Mouse (Mus musculus) CH12.LX (cell line): ENCODE measurements at regions not wholly inside any gene's neighbourhood (a gene's known extent, or its start where the extent isn't known, plus 50 kb on each side); places are given as distances from the start of the nearest gene placed in this dataset.

Experiments
- DNase-seq: peaks from one replicate; pipeline ENCODE4 v3.0.0-alpha.2; 2013; ENCODE audit errors: extremely low read depth
- H3K27ac ChIP-seq: 2 replicates; pipeline ENCODE4 v1.5.1; 2012; ENCODE audit warnings: low read depth, mild to moderate bottlenecking, control low read depth, moderate library complexity; ENCODE audit not compliant: insufficient read depth
- H3K27me3 ChIP-seq: replicated peaks from 2 replicates; pipeline ENCODE3; 2012; ENCODE audit warnings: inconsistent platforms
- H3K36me3 ChIP-seq, 2 experiments: replicated peaks in 1 of 2; 2 replicates each; pipeline versions ENCODE3 to v1.6.1; 2012; ENCODE audit warnings: inconsistent platforms in 1 of 2, low read length in 1 of 2, mild to moderate bottlenecking in 1 of 2, mixed read lengths in 1 of 2, moderate library complexity in 1 of 2; ENCODE audit not compliant: control insufficient read depth in 1 of 2, insufficient read depth in 1 of 2
- H3K4me1 ChIP-seq, 2 experiments: 2 replicates each; pipeline ENCODE4 v1.6.1; 2012; ENCODE audit warnings: inconsistent platforms in 1 of 2, moderate library complexity in 1 of 2; ENCODE audit not compliant: insufficient read depth in 2 of 2, control insufficient read depth in 1 of 2
- H3K4me2 ChIP-seq: 2 replicates; pipeline ENCODE4 v1.6.1; 2012; ENCODE audit warnings: low read depth, mild to moderate bottlenecking, control low read depth; ENCODE audit not compliant: poor library complexity, insufficient read depth, severe bottlenecking
- H3K4me3 ChIP-seq, 3 experiments: fragments of 150-350 bp in 1 of 3; sonication (generic) in 1 of 3; replicated peaks in 1 of 3; 2 replicates each; pipeline versions ENCODE3 to v1.5.1; 2011 to 2012; ENCODE audit warnings: low read depth in 2 of 3, low read length in 2 of 3, mild to moderate bottlenecking in 2 of 3, moderate library complexity in 2 of 3, control low read depth in 1 of 3, improper control_type of control experiment in 1 of 3, inconsistent platforms in 1 of 3, mixed read lengths in 1 of 3; ENCODE audit not compliant: poor library complexity in 1 of 3
- H3K79me2 ChIP-seq: replicated peaks from 2 replicates; pipeline ENCODE4 v1.6.1; 2012; ENCODE audit warnings: mild to moderate bottlenecking, moderate library complexity; ENCODE audit not compliant: control insufficient read depth, poor library complexity, insufficient read depth, severe bottlenecking; ENCODE audit errors: extremely low read depth
- H3K9ac ChIP-seq: 2 replicates; pipeline ENCODE4 v1.6.1; 2012; ENCODE audit warnings: low read depth, mild to moderate bottlenecking, control low read depth, moderate library complexity; ENCODE audit not compliant: insufficient read depth
- H3K9me3 ChIP-seq: replicated peaks from 2 replicates; pipeline ENCODE3; 2012; ENCODE audit warnings: low read length, inconsistent platforms, mixed read lengths
- BHLHE40 ChIP-seq: IDR thresholded peaks from 2 replicates; pipeline ENCODE4 v1.6.1; 2011; ENCODE audit warnings: mild to moderate bottlenecking, low read depth, low read length, improper control_type of control experiment
- CHD1 ChIP-seq: IDR thresholded peaks from 2 replicates; pipeline ENCODE4 v1.6.1; 2012; ENCODE audit warnings: low read depth, low read length, improper control_type of control experiment, inconsistent platforms
- CHD2 ChIP-seq: IDR thresholded peaks from 2 replicates; pipeline ENCODE4 v1.6.1; 2011; ENCODE audit warnings: low read length, improper control_type of control experiment
- CTCF ChIP-seq, 2 experiments: IDR thresholded peaks in 1 of 2; conservative IDR thresholded peaks in 1 of 2; 2 replicates each; pipeline ENCODE4 v1.5.1; 2011 to 2012; ENCODE audit warnings: low read depth in 2 of 2, low read length in 2 of 2, improper control_type of control experiment in 1 of 2, inconsistent platforms in 1 of 2, mild to moderate bottlenecking in 1 of 2, moderate library complexity in 1 of 2
- GABPA ChIP-seq: IDR thresholded peaks from 2 replicates; pipeline ENCODE4 v1.6.1; 2012; ENCODE audit warnings: low read depth, low read length, improper control_type of control experiment, inconsistent platforms; ENCODE audit not compliant: insufficient replicate concordance
- HCFC1 ChIP-seq: IDR thresholded peaks from 2 replicates; pipeline ENCODE4 v1.6.1; 2012; ENCODE audit warnings: low read depth, mild to moderate bottlenecking, inconsistent platforms, low read length, improper control_type of control experiment
- JUN ChIP-seq: IDR thresholded peaks from 2 replicates; pipeline ENCODE4 v1.6.1; 2011; ENCODE audit warnings: low read depth, mild to moderate bottlenecking, low read length, improper control_type of control experiment, moderate library complexity; ENCODE audit not compliant: insufficient read depth
- MAX ChIP-seq: IDR thresholded peaks from 2 replicates; pipeline ENCODE4 v1.6.1; 2011; ENCODE audit warnings: low read length, improper control_type of control experiment
- MAZ ChIP-seq: IDR thresholded peaks from 2 replicates; pipeline ENCODE4 v1.6.1; 2012; ENCODE audit warnings: low read depth, mild to moderate bottlenecking, inconsistent platforms, low read length, improper control_type of control experiment, moderate library complexity
- MYC ChIP-seq: IDR thresholded peaks from 2 replicates; pipeline ENCODE4 v1.6.1; 2011; ENCODE audit warnings: low read depth, mild to moderate bottlenecking, improper control_type of control experiment, low read length
- NELFE ChIP-seq: IDR thresholded peaks from 2 replicates; pipeline ENCODE4 v1.6.1; 2011; ENCODE audit warnings: low read depth, low read length, improper control_type of control experiment
- POLR2A ChIP-seq: IDR thresholded peaks from 2 replicates; pipeline ENCODE4 v1.6.1; 2011; ENCODE audit warnings: low read depth, mild to moderate bottlenecking, improper control_type of control experiment, low read length
- RAD21 ChIP-seq: IDR thresholded peaks from 2 replicates; pipeline ENCODE4 v1.6.1; 2011; ENCODE audit warnings: low read depth, mild to moderate bottlenecking, low read length, improper control_type of control experiment, moderate library complexity
- RCOR1 ChIP-seq: conservative IDR thresholded peaks from 2 replicates; pipeline ENCODE4 v1.6.1; 2012; ENCODE audit warnings: low read depth, mild to moderate bottlenecking, inconsistent platforms, low read length, improper control_type of control experiment
- SIN3A ChIP-seq: IDR thresholded peaks from 2 replicates; pipeline ENCODE4 v1.6.1; 2012; ENCODE audit warnings: low read length, improper control_type of control experiment, inconsistent platforms
- SMC3 ChIP-seq: IDR thresholded peaks from 2 replicates; pipeline ENCODE4 v1.6.1; 2011; ENCODE audit warnings: low read depth, low read length, improper control_type of control experiment
- TBP ChIP-seq: conservative IDR thresholded peaks from 2 replicates; pipeline ENCODE4 v1.6.1; 2011; ENCODE audit warnings: low read depth, low read length, improper control_type of control experiment
- USF2 ChIP-seq: conservative IDR thresholded peaks from 2 replicates; pipeline ENCODE4 v1.6.1; 2011; ENCODE audit warnings: low read depth, low read length, improper control_type of control experiment
- ZKSCAN1 ChIP-seq: IDR thresholded peaks from 2 replicates; pipeline ENCODE4 v1.6.1; 2012; ENCODE audit warnings: low read depth, inconsistent platforms, low read length, improper control_type of control experiment, borderline replicate concordance
- dilution Hi-C: fragments of 300-500 bp; cut with MboI; formaldehyde crosslinking; loops from 2 replicates; pipeline ENCODE4 v1.14.3; 2020; ENCODE audit warnings: low sequenced_read_pairs; ENCODE audit not compliant: extremely low pct_unique_long_range_greater_than_20kb, extremely low pct_ligation_motif_present
- in situ Hi-C: fragments of 300-500 bp; cut with MboI; formaldehyde crosslinking; loops from 3 replicates; pipeline ENCODE4 v1.14.3; 2019; ENCODE audit warnings: low sequenced_read_pairs, low pct_ligation_motif_present, low pct_unique_long_range_greater_than_20kb, mixed read lengths

DNA sequence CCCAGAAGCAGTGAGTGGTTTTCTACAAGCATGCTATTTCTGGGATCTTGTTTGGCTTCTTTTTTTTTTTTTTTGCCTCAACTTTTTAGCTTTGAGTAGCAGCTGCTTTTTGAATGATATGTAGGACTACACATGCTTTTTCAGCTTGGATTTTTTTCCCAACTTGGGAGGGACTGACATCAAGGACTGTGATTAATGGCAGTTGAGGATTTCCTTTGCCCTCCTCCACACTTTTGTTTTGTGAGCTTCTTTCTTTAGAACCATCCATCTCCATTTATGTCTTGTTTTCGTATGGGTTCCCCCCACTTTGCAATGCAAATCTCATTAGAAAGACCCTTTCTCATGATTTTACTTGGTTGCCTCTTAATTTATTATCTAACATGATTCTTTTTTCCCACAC is 352.3 kb upstream of the Jag1 start:
- no peak for DNase-seq
- H3K27me3 ChIP-seq = no peaks in the 10 kb centered on the region
- no peak overlapping the region for H3K4me2 ChIP-seq
- in situ Hi-C loops = no loop called here
- H3K36me3 ChIP-seq = no peaks in the 10 kb centered on the region
- dilution Hi-C loops = no loop called here
- H3K4me3 ChIP-seq = no peak overlapping the region
- H3K9ac ChIP-seq = no peak overlapping the region
- H3K4me1 ChIP-seq = no peaks in the 10 kb centered on the region
- H3K9me3 ChIP-seq = peaks cover 21% of the 10 kb centered on the region
- no peaks in the 10 kb centered on the region for H3K79me2 ChIP-seq
- TF ChIP-seq POLR2A (no peak), NELFE (no peak), CHD1 (no peak), RAD21 (no peak), JUN (no peak), SIN3A (no peak), MYC (no peak), GABPA (no peak), RCOR1 (no peak), MAZ (no peak), HCFC1 (no peak), SMC3 (no peak), USF2 (no peak), MAX (no peak), ZKSCAN1 (no peak)
- H3K27ac ChIP-seq = no peak overlapping the region

- Histone ChIP-seq H3K9ac (no peak overlapping the region), H3K27ac (no peak overlapping the region), H3K4me2 (no peak overlapping the region), H3K4me3 (no peak overlapping the region), H3K36me3 (no peaks in the 10 kb centered on the region), H3K79me2 (no peaks in the 10 kb centered on the region), H3K27me3 (no peaks in the 10 kb centered on the region), H3K9me3 (peaks cover 41% of the 10 kb centered on the region), H3K4me1 (no peaks in the 10 kb centered on the region)
- no peak for TF ChIP-seq JUN
- TF ChIP-seq TBP = no peak
- no peak for DNase-seq
- dilution Hi-C loops = no loop called here
- in situ Hi-C loops = no loop called here
These were observed 340.8 kb upstream of the Jag1 start for GRCm38 (mm10) chr2:137457061-137457753.

DNA sequence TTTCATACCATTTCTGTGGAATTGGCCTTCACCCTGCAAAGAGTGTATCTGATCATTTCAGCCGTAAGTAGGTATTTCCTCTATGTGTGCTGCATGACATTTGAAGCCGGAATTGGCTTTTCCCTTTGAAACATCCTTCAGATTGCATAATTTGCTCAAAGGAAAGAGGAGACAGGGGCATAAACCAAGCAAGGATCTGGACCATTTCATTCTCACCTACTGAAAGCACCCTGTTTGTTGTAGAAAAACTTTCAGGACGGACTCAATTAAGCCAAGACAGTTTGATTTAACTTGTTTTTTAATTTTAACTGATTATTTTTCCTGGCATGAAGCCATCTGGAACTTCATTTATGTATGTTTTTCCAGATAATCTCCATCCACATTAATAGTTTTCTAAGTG is 340.0 kb upstream of the Jag1 start:
- H3K9ac ChIP-seq = no peak overlapping the region
- no peaks in the 10 kb centered on the region for H3K79me2 ChIP-seq
- H3K4me3 ChIP-seq = no peak overlapping the region
- dilution Hi-C loops (no loop called here), in situ Hi-C loops (no loop called here)
- no peaks in the 10 kb centered on the region for H3K27me3 ChIP-seq
- no peaks in the 10 kb centered on the region for H3K36me3 ChIP-seq
- no peak for TF ChIP-seq CHD2
- TF ChIP-seq CTCF (conservative IDR thresholded peaks at IDR 0.05 in 1 of 2, IDR thresholded peaks at IDR 0.05 in 1 of 2; ENCODE audit: low read depth in 2 of 2, low read length in 2 of 2) = no peak
- TF ChIP-seq BHLHE40 = no peak
- TF ChIP-seq RCOR1 = no peak
- H3K9me3 ChIP-seq = peaks cover 46% of the 10 kb centered on the region
- DNase-seq = no peak
- no peak overlapping the region for H3K4me2 ChIP-seq
- H3K27ac ChIP-seq = no peak overlapping the region
- H3K4me1 ChIP-seq = no peaks in the 10 kb centered on the region
